In genomic region chr4:62708084-62708483, GRCm38 (mm10) we compare ENCODE assay signal across 20 mouse cellular contexts.
"Had no signal": no experiment of that assay in that cellular context is flagged by ENCODE, and none has a peak within 500 bp of the region (broad histone marks: within the 10 kb centered on the region; RNA-seq: fewer than 3 reads in every experiment).

No protein-coding gene starts in this region.

- DNase-seq: kidney, adult 11 months; kidney, adult 8-10 months; kidney, postnatal 10 days; kidney, postnatal 36 days; layer of hippocampus, postnatal 36 days; liver, postnatal 0 days; lung, embryonic 14.5 days; right cerebral cortex, postnatal 25 days; spleen, adult 18-20 months; thymus, postnatal 25 days had no signal

- H3K9me3 ChIP-seq: kidney, embryonic 15.5 days; limb, embryonic 12.5 days; limb, embryonic 15.5 days; midbrain, embryonic 12.5 days; stomach, embryonic 15.5 days had no signal

- H3K4me2 ChIP-seq: kidney, embryonic 15.5 days; limb, embryonic 12.5 days; limb, embryonic 15.5 days; liver, embryonic 11.5 days; lung, embryonic 14.5 days; midbrain, embryonic 12.5 days; stomach, embryonic 15.5 days had no signal

- H3K27ac ChIP-seq: kidney, embryonic 15.5 days; left cerebral cortex, adult 2 months; limb, embryonic 12.5 days; limb, embryonic 15.5 days; liver, embryonic 14.5 days; macrophage; midbrain, embryonic 12.5 days; stomach, embryonic 15.5 days had no signal

- H3K4me3 ChIP-seq: kidney, embryonic 15.5 days; left cerebral cortex, adult 2 months; limb, embryonic 12.5 days; limb, embryonic 15.5 days; midbrain, embryonic 12.5 days; stomach, embryonic 15.5 days had no signal

- H3K27me3 ChIP-seq: kidney, embryonic 15.5 days; limb, embryonic 12.5 days; limb, embryonic 15.5 days; midbrain, embryonic 12.5 days; stomach, embryonic 15.5 days had no signal

- ATAC-seq: liver, postnatal 0 days; lung, postnatal 0 days had no signal

- H3K9ac ChIP-seq: kidney, embryonic 15.5 days; limb, embryonic 12.5 days; limb, embryonic 15.5 days; liver, embryonic 14.5 days; liver, postnatal 0 days; lung, embryonic 14.5 days; midbrain, embryonic 12.5 days; stomach, embryonic 15.5 days had no signal
